Mouse (Mus musculus): ENCODE data around the gene Gm5168. TPM values are rescaled to one million over a fixed set of nuclear protein-coding genes. Genes with fewer than 3 reads are reported as not detected.
"Not testable (repeated sequence)": the region's sequence is repeated elsewhere in the genome, so short reads cannot be mapped to it uniquely, and the experiment has no call there.

The Gm5168 gene
- not detected in 2 replicates for polyA plus RNA-seq (2014; fragmentation: Nextera tagmentation; extraction: Ambion mirVana)

- H3K27ac ChIP-seq (ENCODE audit: low read depth, low read length); H3K4me2 ChIP-seq; H3K4me3 ChIP-seq (ENCODE audit: low read depth, low read length); H3K27me3 ChIP-seq (replicated peaks; ENCODE audit: control insufficient read depth, insufficient read depth, low read length); DNase-seq (ENCODE audit: low spot score); H3K9me3 ChIP-seq (ENCODE audit: control insufficient read depth, low read length); H3K4me1 ChIP-seq (replicated peaks; ENCODE audit: control insufficient read depth, insufficient read depth, low read length); ATAC-seq (replicated peaks; ENCODE audit: low FRiP score); H3K9ac ChIP-seq (ENCODE audit: low read depth, low read length); H3K36me3 ChIP-seq (ENCODE audit: control insufficient read depth, insufficient read depth, low read length): not testable (repeated sequence)
- WGBS, result no CpG with 5 or more reads among the region's 3 CpGs
Measured at GRCm38 (mm10) chrX:26050941-26051340, at the start of gene Gm5168. Gene Gm5168 (minus strand): TSS chrX:26051041.

Other genes starting within 250 kb of the Gm5168 start
- not detected in 2 replicates for gene Gm2012, start 180.3 kb upstream of the Gm5168 start, polyA plus RNA-seq (2014; fragmentation: Nextera tagmentation; extraction: Ambion mirVana)

All from liver, embryonic 11.5 days (tissue).